Mouse (Mus musculus) heart, postnatal 14 days (tissue): ENCODE measurements around the gene Fat1. TPM values are rescaled to one million over a fixed set of nuclear protein-coding genes. Genes with fewer than 3 reads are reported as not detected.

Experiments
- DNase-seq, 2 experiments: peaks; one replicate each; pipeline ENCODE4 v3.0.0; 2021 to 2022
- intact Hi-C: fragments of 180-260 bp; cut with DNase I; formaldehyde crosslinking; loops from one replicate; pipeline ENCODE4 v1.15.1; 2025
- long read RNA-seq, 2 experiments: library from polyadenylated mRNA; stranded (forward); transcript quantifications; one replicate each; pipeline ENCODE4 v2.0.0; 2021
- total RNA-seq, 2 experiments: library from RNA; stranded (reverse); gene quantifications; 2 replicates each; pipeline ENCODE4 v1.2.3; 2021

Gene Fat1
- total RNA-seq: 10 to 100 TPM; 23.6 to 24.9 TPM
- long read RNA-seq, experiment 1, partial matches to known transcripts: 3 of 5 reads
- long read RNA-seq, experiment 1, other reads (novel, unspliced or antisense): 2 of 5 reads
- long read RNA-seq, experiment 2, partial matches to known transcripts: 1 of 6 reads
- long read RNA-seq, experiment 2, other reads (novel, unspliced or antisense): 5 of 6 reads

DNA sequence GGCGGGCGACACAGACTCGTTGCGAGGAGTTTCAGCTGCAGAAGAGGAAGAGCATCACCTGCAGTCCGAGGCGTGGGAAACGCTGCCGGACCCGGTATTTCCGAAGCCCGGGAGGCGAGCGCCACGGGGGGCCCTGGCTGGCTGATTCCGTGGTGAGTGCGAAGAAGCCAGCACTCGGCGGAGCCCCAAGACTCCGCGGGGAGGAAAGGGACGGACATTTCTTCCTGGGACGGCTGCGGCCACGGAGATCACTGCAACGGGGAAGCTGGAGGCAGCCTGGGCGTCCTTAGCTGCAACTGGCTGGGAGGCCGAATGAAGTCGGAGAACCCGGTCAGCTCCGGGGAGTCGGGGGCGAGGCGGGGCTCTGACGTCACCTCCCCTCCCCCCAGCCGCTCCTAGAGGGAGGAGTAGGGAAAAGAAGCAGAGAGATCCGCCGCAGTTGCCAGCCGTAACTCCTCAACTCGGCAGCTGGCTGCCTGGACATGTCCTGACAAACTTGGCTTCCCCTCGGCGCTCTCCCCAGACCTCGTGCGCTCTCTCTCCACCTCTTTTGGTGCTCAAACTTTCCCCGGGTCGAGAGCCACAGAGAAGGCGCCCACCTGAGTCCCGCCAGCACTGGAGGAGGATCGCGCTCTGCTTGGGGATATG lies at the start of gene Fat1:
Fat1 (plus strand) TSS at position 598 of the 648 bp plus-strand sequence.
- DNase-seq: peak; percentile 89 to 91
- intact Hi-C loops: loop anchor here (5.0 kb wide), 1 partner anchor 243 kb away; no protein-coding TSS in a partner anchor

- intact Hi-C loops: no loop called here
- no peak for DNase-seq
Measured at GRCm38 (mm10) chr8:44894626-44895025, 40.6 kb upstream of the Fat1 start.

DNA sequence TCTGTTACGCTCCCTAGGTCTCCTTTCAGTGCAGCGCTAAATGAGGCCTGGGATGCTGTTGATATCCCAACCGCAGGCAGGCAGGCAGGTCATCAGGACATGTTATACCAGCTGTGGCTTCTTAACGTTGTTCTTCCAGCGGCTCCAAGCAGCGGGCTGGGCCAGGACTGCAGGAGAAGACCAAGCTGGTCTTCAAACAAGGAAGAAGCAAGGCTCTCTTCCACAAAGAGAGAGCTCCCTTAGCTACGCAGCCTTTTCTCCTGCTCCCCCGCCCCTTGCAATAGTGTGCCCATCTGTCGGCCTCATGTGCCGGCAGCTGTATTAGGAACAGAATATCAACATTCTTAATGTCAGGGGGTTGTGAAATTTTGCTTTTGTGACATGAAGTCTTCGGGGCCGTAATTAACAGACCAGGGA lies 35.7 kb upstream of the Fat1 start:
- DNase-seq: no peak
- intact Hi-C loops: no loop called here

DNA sequence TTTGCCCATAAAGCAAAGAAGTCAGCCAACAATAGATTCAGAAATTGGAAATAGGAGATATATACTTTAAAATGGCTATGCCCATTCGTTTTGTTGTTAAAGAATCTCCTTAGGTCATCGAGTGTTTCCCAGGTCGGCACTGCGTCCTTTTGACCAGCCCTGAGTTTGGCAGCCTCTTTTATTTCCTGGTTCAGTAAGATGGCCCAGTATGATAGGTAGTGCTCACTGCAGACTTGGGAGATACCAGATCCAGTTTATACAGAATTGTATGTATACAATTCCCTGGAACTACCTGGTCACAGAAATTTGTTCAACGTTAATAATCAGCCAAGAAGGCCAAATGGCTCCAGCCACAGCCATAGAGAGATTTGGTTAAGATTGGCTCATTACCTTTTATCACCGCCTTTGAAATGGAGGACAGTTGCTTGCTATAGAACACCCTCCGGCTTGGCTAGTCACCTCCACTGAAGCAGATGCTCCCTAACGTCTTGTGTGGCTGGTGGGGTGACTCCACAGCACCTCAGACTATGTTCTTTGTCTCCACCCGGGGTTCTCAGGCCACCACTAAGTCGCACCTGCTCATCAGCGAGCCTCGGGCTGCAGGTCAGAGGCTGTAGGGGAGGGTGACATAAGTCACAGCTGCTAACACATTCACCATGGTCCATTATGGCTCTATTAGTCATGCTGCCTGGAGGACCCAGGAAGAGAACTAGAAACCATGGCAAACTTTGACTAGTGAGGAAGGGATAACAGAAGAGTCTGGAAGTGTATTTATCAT lies 23.9 kb upstream of the Fat1 start:
- no peak for DNase-seq
- intact Hi-C loops: no loop called here

DNA sequence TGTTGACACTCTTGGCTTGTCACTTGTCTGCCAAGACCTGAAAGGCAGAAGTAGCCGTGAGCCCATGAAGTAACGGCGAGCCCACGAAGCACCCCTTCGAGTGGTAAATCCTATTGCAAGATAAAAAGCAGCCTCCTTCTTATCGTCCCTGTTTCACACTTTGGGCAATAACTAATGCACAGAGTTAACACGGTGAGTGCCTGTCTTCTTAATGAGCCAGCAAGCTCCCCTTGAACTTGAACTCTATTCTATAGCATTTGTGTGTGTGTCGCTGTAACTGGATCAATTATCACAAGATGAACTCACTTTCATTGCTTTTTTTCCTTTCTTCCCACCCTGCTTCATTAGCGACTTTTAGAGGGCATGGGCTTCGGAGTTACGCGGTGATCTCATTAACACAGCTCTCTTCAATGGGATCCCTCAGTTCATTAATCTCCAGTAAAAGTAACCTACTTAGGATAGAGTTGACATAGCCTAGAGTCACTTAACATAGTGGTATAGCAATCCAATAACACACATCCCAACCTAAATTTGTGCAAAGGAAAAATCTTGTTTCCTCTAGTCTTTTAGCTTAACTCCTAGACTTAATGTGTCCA lies 15.7 kb upstream of the Fat1 start:
- intact Hi-C loops: no loop called here
- no peak for DNase-seq

DNA sequence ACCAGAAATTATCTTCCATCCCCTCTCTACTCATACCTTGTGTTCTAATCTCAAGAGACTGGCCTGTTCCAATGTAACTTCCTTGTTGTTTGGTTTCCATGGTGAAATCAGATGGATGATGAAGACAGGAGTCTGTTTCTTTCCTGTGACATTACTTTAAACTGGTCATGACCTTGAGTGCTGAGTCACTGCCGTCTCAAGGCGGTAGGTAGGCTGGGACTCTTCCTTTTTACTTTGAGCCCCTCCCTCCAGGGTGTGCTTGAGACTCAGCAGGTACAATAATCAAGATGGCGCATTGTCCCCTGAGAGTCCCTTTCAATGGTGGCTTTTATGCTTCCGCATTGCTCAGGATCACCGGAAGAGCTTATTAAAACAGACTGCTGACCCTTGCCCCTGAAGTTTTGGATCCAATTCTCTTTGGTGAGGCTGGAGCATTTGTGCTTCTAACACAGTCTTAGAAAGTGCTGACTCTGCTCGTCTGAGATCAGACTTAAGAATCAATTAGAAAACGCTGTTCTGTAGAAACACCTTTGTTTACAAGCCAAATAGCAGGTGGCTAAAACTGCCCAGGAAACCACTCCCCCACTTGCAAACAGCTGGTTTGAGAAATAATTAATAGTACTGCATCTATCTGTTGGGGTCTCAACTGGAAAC lies 14.7 kb upstream of the Fat1 start:
- DNase-seq: no peak
- intact Hi-C loops: no loop called here

DNA sequence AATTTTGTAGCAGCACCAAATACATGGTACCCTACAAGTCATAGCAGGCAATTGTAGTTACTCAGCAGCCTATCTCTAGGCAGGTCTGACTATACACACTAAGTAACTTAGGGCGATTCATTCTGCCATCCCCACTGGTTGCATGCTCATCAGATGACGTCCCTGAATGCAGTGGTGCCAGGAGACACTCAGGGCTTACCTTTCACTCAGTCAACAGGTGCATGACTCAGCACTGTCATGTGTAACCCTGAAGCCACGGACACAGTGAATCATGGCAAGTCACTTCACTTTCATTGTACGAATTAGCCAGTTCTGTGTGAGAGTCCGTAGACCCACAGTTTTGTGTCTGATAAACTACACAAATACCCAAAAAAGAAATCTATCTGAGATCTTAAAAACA lies 10.3 kb upstream of the Fat1 start:
- intact Hi-C loops: no loop called here
- no peak for DNase-seq

- DNase-seq: no peak
- intact Hi-C loops: no loop called here
Measured at GRCm38 (mm10) chr8:44930058-44930457, 5.2 kb upstream of the Fat1 start.

- intact Hi-C loops: no loop called here
Measured at GRCm38 (mm10) chr8:44932546-44933342, 2.5 kb upstream of the Fat1 start.

DNA sequence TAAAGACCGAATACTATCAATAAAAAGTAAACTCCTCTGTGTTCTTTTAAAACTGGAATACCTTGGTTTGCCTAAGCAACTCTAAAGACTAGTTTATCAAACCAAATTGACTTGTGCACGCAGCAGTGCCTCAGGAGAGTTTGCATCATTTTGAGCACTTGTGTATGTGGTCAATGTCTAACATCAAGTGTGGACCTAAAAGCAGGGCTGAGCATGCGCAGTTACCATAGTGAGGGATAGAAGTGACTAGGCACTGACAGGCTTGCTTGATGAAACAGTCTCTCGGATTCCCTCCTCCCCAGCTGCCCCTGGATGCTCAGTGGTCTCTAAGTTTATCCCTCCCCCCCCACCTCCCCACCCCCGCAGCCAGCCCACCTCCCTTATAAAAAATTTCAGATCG lies 1.8 kb upstream of the Fat1 start:
- DNase-seq: no peak
- intact Hi-C loops: no loop called here

More at GRCm38 (mm10) chr8:44932546-44933342, 2.5 kb upstream of the Fat1 start:
- DNase-seq: no peak

GRCm38 (mm10) chr8:44934416-44934815 lies 831 bp upstream of the Fat1 start:
- intact Hi-C loops: no loop called here
- DNase-seq: no peak

DNA sequence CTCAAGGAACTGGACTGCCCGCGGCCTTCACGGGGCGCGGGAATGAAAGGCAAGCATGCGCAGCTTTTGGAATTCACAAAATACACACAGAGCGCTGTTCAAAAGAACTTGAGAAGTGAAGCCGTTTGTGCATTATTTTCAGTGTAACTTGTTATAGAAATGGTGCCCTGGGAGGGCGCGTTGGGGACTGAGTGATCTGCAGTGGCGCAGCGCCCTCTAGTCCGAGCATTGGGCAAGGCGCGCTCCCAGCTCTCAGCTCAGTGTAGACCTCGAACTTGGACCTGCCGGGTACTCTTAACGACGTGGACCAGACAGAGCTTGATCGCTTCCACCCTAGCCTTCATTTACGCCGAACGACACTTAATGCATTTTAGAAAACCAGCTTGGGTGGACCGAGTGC lies 494 bp downstream of the Fat1 start:
- intact Hi-C loops: loop anchor here (5.0 kb wide), 1 partner anchor 243 kb away; no protein-coding TSS in a partner anchor
- peak; percentile 85 to 88 for DNase-seq

DNA sequence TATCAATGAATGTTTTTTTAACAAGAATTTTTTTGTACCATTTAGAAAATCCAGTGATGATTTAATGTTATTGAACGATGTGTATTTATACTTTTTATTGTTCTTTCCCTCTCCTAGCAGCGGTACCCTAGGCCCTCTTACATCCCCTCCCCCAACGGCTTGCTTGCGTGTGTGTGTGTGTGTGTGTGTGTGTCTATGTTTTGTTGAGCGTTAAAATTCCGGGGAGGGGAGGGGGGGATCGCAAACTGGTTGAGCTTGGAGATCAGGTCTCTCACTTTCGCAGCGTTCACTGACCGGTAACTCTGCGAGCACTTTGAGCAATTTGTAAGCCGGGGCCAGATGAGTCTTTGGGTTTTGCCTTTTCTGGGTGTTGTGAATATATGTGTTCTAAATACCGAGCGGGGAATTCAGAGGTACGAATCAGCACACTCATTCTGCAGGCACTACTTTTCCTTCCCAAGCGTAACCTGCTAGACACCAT lies 1.3 kb downstream of the Fat1 start:
- DNase-seq: no peak
- intact Hi-C loops: loop anchor here (5.0 kb wide), 1 partner anchor 244 kb away; no protein-coding TSS in a partner anchor

- peak; percentile 66 to 73 for DNase-seq
- intact Hi-C loops: loop anchor here (1.0 to 5.0 kb wide), 2 partner anchors 61 to 245 kb away; no protein-coding TSS in a partner anchor
Measured at GRCm38 (mm10) chr8:44937141-44937825, 2.0 kb downstream of the Fat1 start.

- DNase-seq: peak; percentile 96 to 97
- intact Hi-C loops: loop anchor here (1.0 to 5.0 kb wide), 3 partner anchors 47 to 246 kb away; no protein-coding TSS in a partner anchor
Measured at GRCm38 (mm10) chr8:44937905-44938642, 2.8 kb downstream of the Fat1 start.

- intact Hi-C loops: loop anchor here (2.0 to 5.0 kb wide), 2 partner anchors 46 to 246 kb away; no protein-coding TSS in a partner anchor
Measured at GRCm38 (mm10) chr8:44938643-44938979, 3.4 kb downstream of the Fat1 start.

DNA sequence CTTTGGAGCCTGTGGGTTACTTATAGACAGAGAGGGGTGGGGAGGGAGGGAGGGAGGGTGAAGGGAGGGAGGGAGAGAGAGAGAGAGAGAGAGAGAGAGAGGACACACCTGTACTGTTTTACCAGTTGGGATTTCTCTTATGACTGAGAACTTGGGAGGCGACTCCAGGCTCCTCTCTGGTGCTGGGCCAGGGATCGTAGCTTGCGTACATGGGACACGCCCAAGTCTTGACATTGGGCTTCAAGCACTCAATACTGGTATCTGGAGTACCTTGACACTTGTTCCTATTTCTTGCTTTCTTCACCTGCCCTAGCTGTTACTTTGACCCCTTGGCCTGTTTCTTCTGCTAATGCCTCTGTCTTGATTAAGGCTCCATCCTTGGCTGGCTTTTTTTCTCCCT lies 10.3 kb downstream of the Fat1 start:
- intact Hi-C loops: no loop called here
- DNase-seq: no peak

More at GRCm38 (mm10) chr8:44938643-44938979, 3.4 kb downstream of the Fat1 start:
- no peak for DNase-seq

DNA sequence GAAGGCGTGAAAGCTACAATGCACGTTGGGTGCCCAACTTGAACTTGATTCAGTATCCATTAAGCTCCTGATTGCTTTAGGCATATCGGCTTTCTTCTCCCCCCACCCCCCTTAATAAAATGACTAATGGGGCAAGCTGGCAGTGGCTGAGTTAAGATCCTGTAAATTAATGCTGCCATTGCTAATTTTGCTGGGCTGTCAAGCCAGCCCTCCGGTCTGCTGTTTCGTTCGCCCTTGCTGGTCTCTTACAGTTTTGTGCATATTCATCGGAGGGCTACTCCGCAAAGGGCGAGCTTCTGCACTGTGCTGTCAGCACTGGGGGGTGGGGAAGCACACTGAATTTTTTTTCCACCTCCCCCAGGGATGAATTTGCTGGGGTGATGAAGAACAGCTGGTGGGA lies 13.3 kb downstream of the Fat1 start:
- DNase-seq: no peak
- intact Hi-C loops: no loop called here
